Mouse (Mus musculus) heart, postnatal 0 days (tissue): ENCODE measurements around the gene Dppa2. TPM values are rescaled to one million over a fixed set of nuclear protein-coding genes. Genes with fewer than 3 reads are reported as not detected.

ENCODE experiments used
- ATAC-seq: fragments of 200-750 bp; cut with Nextera tagmentation; 2 replicates; pipeline ENCODE4 v1.8.0; 2017; ENCODE audit warnings: low read depth, moderate number of reproducible peaks, moderate library complexity; ENCODE audit not compliant: insufficient read depth
- DNase-seq: peaks from one replicate; pipeline ENCODE4 v3.0.0-alpha.2; 2016; ENCODE audit warnings: low spot score
- H3K27ac ChIP-seq: fragments of 300-500 bp; sonication (generic); 2 replicates; pipeline ENCODE4 v1.5.1; 2014; ENCODE audit warnings: low read depth, mild to moderate bottlenecking
- H3K27me3 ChIP-seq: fragments of 300-500 bp; sonication (generic); 2 replicates; pipeline ENCODE4 v1.6.1; 2014; ENCODE audit warnings: low read length, mixed read lengths; ENCODE audit not compliant: control insufficient read depth, insufficient read depth
- H3K36me3 ChIP-seq: fragments of 300-500 bp; sonication (generic); replicated peaks from 2 replicates; pipeline ENCODE4 v1.6.1; 2014; ENCODE audit warnings: low read length, mixed read lengths; ENCODE audit not compliant: control insufficient read depth, insufficient read depth
- H3K4me1 ChIP-seq: fragments of 300-500 bp; sonication (generic); 2 replicates; pipeline ENCODE4 v1.6.1; 2014; ENCODE audit warnings: antibody characterized with exemption; ENCODE audit not compliant: control insufficient read depth, insufficient read depth
- H3K4me2 ChIP-seq: fragments of 300-500 bp; sonication (generic); 2 replicates; pipeline ENCODE4 v1.6.1; 2014; ENCODE audit warnings: low read depth, mild to moderate bottlenecking, low read length, moderate library complexity
- H3K4me3 ChIP-seq: fragments of 300-500 bp; sonication (generic); 2 replicates; pipeline ENCODE4 v1.5.1; 2014; ENCODE audit warnings: low read depth, low read length
- H3K9ac ChIP-seq: fragments of 300-500 bp; sonication (generic); replicated peaks from 2 replicates; pipeline ENCODE4 v1.6.1; 2014; ENCODE audit warnings: low read depth, low read length, mixed read lengths
- H3K9me3 ChIP-seq: fragments of 300-500 bp; sonication (generic); replicated peaks from 2 replicates; pipeline ENCODE4 v1.6.1; 2016; ENCODE audit warnings: low read length; ENCODE audit not compliant: control insufficient read depth
- CTCF ChIP-seq: IDR thresholded peaks from 2 replicates; pipeline ENCODE4 v1.5.1; 2016; ENCODE audit warnings: antibody characterized with exemption, control low read depth, low read depth
- EP300 ChIP-seq: IDR thresholded peaks from 2 replicates; pipeline ENCODE4 v1.6.1; 2016; ENCODE audit warnings: antibody characterized with exemption, low read depth
- WGBS: fragments of 180-500 bp; shearing (Covaris S2); extraction: QIAGEN DNeasy Blood & Tissue Kit; methylation state at CpG from one replicate; pipeline ENCODE4 v1.1.7; 2014; 5-methylcytosine and 5-hydroxymethylcytosine counted together
- polyA plus RNA-seq: library from polyadenylated mRNA; unstranded; fragments of >200 nt; fragmentation: Nextera tagmentation; extraction: Ambion mirVana; gene quantifications from 2 replicates; pipeline ENCODE4 v1.2.1, GENCODE M21; 2015
- total RNA-seq: library from RNA; depleted of rRNA; stranded (reverse); fragments of >200 nt; gene quantifications from 2 replicates; pipeline ENCODE4 v1.2.3, GENCODE M21; 2014; ENCODE audit warnings: low replicate concordance

Gene Dppa2
- total and polyA plus RNA-seq, 2 experiments from 2014 or later, result not detected

DNA sequence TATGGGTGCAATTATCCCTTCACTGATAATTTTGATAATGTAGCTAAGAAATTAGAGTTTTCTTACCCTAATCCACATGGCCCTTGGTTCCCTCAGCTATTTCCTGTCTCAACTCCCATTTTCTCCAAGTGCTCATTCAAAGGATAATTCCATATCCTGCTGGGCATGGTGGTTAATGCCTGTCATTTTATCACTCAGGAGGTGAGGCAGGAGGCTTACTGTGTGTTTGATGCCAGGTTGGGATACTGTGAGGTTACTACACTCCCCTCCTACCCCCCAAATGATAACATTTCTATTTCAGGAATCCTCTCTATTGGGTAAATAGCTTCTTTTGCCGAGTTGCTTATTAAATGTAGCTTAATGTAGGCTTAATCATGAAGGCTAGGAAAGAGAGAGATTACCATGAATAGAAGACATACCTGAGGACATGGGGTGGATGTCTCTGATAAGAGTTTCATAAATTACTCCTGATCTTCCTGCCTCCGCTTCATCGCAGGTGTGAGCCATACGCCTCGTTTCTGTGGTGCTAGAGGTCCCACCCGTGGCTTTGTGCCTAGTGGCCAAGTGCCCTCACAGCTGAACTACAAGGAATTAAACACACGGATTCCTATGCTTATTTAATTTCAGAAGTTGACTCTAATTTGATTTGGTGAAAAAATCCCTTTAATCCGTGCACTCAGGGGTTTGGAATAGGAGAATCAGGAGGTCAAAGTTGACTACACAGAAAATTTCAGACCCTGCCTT, 20.1 kb downstream of the Dppa2 start:
- Histone ChIP-seq H3K36me3 (no peaks in the 10 kb centered on the region), H3K4me3 (no peak overlapping the region), H3K27me3 (no peaks in the 10 kb centered on the region), H3K27ac (no peak overlapping the region), H3K9ac (no peak overlapping the region), H3K4me1 (no peaks in the 10 kb centered on the region), H3K9me3 (no peaks in the 10 kb centered on the region), H3K4me2 (no peak overlapping the region)
- no peak for DNase-seq
- no peak for ATAC-seq
- 73% methylated on average over 8 of the region's 8 CpGs for WGBS
- TF ChIP-seq CTCF (no peak), EP300 (no peak)

DNA sequence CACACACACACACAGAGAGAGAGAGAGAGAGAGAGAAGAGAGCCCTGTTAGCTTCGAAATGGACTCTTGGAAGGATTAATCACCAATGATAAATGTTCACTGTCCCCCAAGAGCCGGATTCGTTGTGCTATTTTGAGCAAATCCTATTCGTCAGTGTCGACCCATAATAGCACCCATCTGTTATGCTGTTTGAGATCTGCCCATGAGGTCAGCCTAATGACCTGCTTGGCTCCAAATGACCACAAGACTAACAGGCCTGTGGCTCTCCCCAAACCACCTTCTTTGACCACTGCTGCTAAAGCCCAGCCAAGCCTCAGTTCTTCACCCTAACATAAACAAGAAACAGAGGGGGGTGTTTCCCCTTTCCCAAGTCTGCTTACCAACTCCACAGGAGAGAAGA, 23.2 kb downstream of the Dppa2 start:
- Histone ChIP-seq H3K27ac (no peak overlapping the region), H3K4me2 (no peak overlapping the region), H3K9ac (no peak overlapping the region), H3K9me3 (no peaks in the 10 kb centered on the region), H3K27me3 (no peaks in the 10 kb centered on the region), H3K36me3 (no peaks in the 10 kb centered on the region), H3K4me3 (no peak overlapping the region), H3K4me1 (no peaks in the 10 kb centered on the region)
- WGBS, result 37% methylated on average over 5 of the region's 5 CpGs
- DNase-seq, result no peak
- ATAC-seq, result no peak
- TF ChIP-seq CTCF (no peak), EP300 (no peak)

DNA sequence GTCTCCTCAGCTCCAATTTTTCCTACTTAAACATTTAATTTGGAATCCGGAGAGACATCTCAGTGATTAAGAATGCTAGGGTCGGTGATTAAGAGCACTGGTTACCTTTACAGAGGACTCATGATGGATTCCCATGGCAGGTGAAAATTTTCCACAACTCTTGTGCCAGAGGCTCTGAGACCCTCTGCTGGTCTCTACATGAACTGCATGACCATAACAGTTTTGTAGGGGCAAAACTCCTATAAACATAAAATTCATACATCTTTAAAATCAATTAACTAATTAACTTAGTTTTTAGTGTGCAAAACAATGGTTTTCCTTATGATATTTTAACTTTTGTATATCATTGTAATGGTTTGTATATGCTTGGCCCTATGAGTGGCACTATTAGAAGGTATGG, 24.7 kb downstream of the Dppa2 start:
- no peak overlapping the region for H3K4me2 ChIP-seq
- DNase-seq (no peak), ATAC-seq (no peak)
- TF ChIP-seq CTCF, result no peak
- no peak for TF ChIP-seq EP300
- no peaks in the 10 kb centered on the region for H3K9me3 ChIP-seq
- no peaks in the 10 kb centered on the region for H3K27me3 ChIP-seq
- no peak overlapping the region for H3K9ac ChIP-seq
- H3K27ac ChIP-seq, result no peak overlapping the region
- H3K4me1 ChIP-seq, result no peaks in the 10 kb centered on the region
- WGBS, result 85% methylated on average over 2 of the region's 2 CpGs
- H3K36me3 ChIP-seq, result no peaks in the 10 kb centered on the region
- no peak overlapping the region for H3K4me3 ChIP-seq

DNA sequence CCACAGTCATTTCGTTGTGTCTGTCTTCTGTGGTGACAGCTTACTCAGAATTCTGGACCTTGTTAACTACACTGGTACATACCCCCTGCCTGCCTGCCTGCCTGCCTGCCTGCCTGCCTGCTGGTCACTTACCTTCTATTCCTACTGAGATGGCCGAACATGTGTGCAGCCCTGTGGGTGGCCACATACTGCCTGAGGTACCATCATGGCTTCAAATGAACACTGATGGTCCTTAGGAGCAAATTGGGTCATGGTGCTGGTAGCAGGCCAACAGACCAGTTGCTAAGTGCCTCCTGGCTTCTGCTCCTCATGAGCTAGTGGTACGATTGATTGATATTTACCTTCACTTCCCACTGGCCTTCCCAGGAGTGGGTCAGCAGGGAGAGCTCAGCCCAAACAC, 28.1 kb downstream of the Dppa2 start:
- ATAC-seq, result no peak

DNA sequence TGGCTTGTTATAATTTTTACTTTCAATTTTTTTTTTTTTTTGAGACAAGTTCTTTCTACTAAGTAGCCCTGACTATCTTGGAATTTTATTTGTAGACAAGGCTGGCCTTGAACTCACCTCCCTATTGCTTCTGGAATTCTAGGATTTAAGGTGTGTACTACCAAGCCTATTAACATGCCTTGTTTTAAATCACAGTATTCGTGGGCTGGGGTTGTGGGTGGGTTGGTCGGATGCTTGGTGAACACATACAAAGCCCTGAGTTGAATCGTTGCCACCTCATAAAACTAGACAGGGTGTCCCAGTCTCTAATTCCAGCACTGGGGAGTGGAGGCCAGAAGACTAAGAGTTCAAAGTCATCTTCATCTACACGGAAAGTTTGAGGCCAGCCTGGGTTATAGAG, 31.6 kb downstream of the Dppa2 start:
- Histone ChIP-seq H3K4me2 (no peak overlapping the region), H3K36me3 (no peaks in the 10 kb centered on the region), H3K27ac (no peak overlapping the region), H3K9ac (no peak overlapping the region), H3K4me3 (no peak overlapping the region), H3K27me3 (no peaks in the 10 kb centered on the region), H3K4me1 (no peaks in the 10 kb centered on the region), H3K9me3 (no peaks in the 10 kb centered on the region)
- ATAC-seq (no peak), DNase-seq (no peak)
- TF ChIP-seq CTCF, result no peak
- no peak for TF ChIP-seq EP300
- 77% methylated on average over 4 of the region's 4 CpGs for WGBS

More for the DNA sequence above, 28.1 kb downstream of the Dppa2 start:
- TF ChIP-seq EP300 (no peak), CTCF (no peak)
- Histone ChIP-seq H3K9ac (no peak overlapping the region), H3K27ac (no peak overlapping the region), H3K4me1 (no peaks in the 10 kb centered on the region), H3K4me3 (no peak overlapping the region), H3K36me3 (no peaks in the 10 kb centered on the region), H3K27me3 (no peaks in the 10 kb centered on the region), H3K9me3 (no peaks in the 10 kb centered on the region), H3K4me2 (no peak overlapping the region)
- WGBS, result 86% methylated on average over 3 of the region's 3 CpGs
- no peak for DNase-seq

DNA sequence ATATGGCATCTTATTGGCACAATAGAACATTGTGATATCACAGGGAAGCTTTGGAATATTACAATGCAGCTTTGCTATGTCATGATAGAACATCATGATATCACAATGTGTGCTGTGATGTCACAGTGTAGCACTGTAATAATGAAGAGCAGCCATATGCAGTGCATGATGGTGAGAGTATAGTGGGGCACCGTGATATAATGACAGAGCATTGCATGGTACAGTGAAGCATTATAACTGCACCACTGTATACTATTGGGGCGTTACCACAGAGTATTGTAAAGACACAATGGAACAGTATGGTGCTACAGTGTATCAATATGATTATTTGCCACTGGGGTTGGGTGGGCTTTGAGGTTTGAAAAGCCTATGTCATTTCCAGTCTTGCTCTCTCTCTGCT, 40.5 kb downstream of the Dppa2 start:
- DNase-seq (no peak), ATAC-seq (no peak)
- H3K27ac ChIP-seq, result no peak overlapping the region
- no peaks in the 10 kb centered on the region for H3K9me3 ChIP-seq
- no peak for TF ChIP-seq CTCF
- no peak for TF ChIP-seq EP300
- no peaks in the 10 kb centered on the region for H3K4me1 ChIP-seq
- H3K4me3 ChIP-seq, result no peak overlapping the region
- no peak overlapping the region for H3K4me2 ChIP-seq
- no peaks in the 10 kb centered on the region for H3K27me3 ChIP-seq
- 75% methylated on average over 2 of the region's 2 CpGs for WGBS
- H3K36me3 ChIP-seq, result no peaks in the 10 kb centered on the region
- no peak overlapping the region for H3K9ac ChIP-seq
